Mouse (Mus musculus) CH12.LX (cell line): ENCODE measurements around the gene Trabd2b. TPM values are rescaled to one million over a fixed set of nuclear protein-coding genes. Genes with fewer than 3 reads are reported as not detected.

ENCODE experiments used
- DNase-seq: peaks from one replicate; pipeline ENCODE4 v3.0.0-alpha.2; 2013; ENCODE audit errors: extremely low read depth
- H3K27ac ChIP-seq: 2 replicates; pipeline ENCODE4 v1.5.1; 2012; ENCODE audit warnings: low read depth, mild to moderate bottlenecking, control low read depth, moderate library complexity; ENCODE audit not compliant: insufficient read depth
- H3K27me3 ChIP-seq: replicated peaks from 2 replicates; pipeline ENCODE3; 2012; ENCODE audit warnings: inconsistent platforms
- H3K36me3 ChIP-seq, 2 experiments: replicated peaks in 1 of 2; 2 replicates each; pipeline versions ENCODE3 to v1.6.1; 2012; ENCODE audit warnings: inconsistent platforms in 1 of 2, low read length in 1 of 2, mild to moderate bottlenecking in 1 of 2, mixed read lengths in 1 of 2, moderate library complexity in 1 of 2; ENCODE audit not compliant: control insufficient read depth in 1 of 2, insufficient read depth in 1 of 2
- H3K4me1 ChIP-seq, 2 experiments: 2 replicates each; pipeline ENCODE4 v1.6.1; 2012; ENCODE audit warnings: inconsistent platforms in 1 of 2, moderate library complexity in 1 of 2; ENCODE audit not compliant: insufficient read depth in 2 of 2, control insufficient read depth in 1 of 2
- H3K4me2 ChIP-seq: 2 replicates; pipeline ENCODE4 v1.6.1; 2012; ENCODE audit warnings: low read depth, mild to moderate bottlenecking, control low read depth; ENCODE audit not compliant: poor library complexity, insufficient read depth, severe bottlenecking
- H3K4me3 ChIP-seq, 3 experiments: fragments of 150-350 bp in 1 of 3; sonication (generic) in 1 of 3; replicated peaks in 1 of 3; 2 replicates each; pipeline versions ENCODE3 to v1.5.1; 2011 to 2012; ENCODE audit warnings: low read depth in 2 of 3, low read length in 2 of 3, mild to moderate bottlenecking in 2 of 3, moderate library complexity in 2 of 3, control low read depth in 1 of 3, improper control_type of control experiment in 1 of 3, inconsistent platforms in 1 of 3, mixed read lengths in 1 of 3; ENCODE audit not compliant: poor library complexity in 1 of 3
- H3K79me2 ChIP-seq: replicated peaks from 2 replicates; pipeline ENCODE4 v1.6.1; 2012; ENCODE audit warnings: mild to moderate bottlenecking, moderate library complexity; ENCODE audit not compliant: control insufficient read depth, poor library complexity, insufficient read depth, severe bottlenecking; ENCODE audit errors: extremely low read depth
- H3K9ac ChIP-seq: 2 replicates; pipeline ENCODE4 v1.6.1; 2012; ENCODE audit warnings: low read depth, mild to moderate bottlenecking, control low read depth, moderate library complexity; ENCODE audit not compliant: insufficient read depth
- H3K9me3 ChIP-seq: replicated peaks from 2 replicates; pipeline ENCODE3; 2012; ENCODE audit warnings: low read length, inconsistent platforms, mixed read lengths
- BHLHE40 ChIP-seq: IDR thresholded peaks from 2 replicates; pipeline ENCODE4 v1.6.1; 2011; ENCODE audit warnings: mild to moderate bottlenecking, low read depth, low read length, improper control_type of control experiment
- CHD1 ChIP-seq: IDR thresholded peaks from 2 replicates; pipeline ENCODE4 v1.6.1; 2012; ENCODE audit warnings: low read depth, low read length, improper control_type of control experiment, inconsistent platforms
- CHD2 ChIP-seq: IDR thresholded peaks from 2 replicates; pipeline ENCODE4 v1.6.1; 2011; ENCODE audit warnings: low read length, improper control_type of control experiment
- CTCF ChIP-seq, 2 experiments: IDR thresholded peaks in 1 of 2; conservative IDR thresholded peaks in 1 of 2; 2 replicates each; pipeline ENCODE4 v1.5.1; 2011 to 2012; ENCODE audit warnings: low read depth in 2 of 2, low read length in 2 of 2, improper control_type of control experiment in 1 of 2, inconsistent platforms in 1 of 2, mild to moderate bottlenecking in 1 of 2, moderate library complexity in 1 of 2
- E2F4 ChIP-seq: IDR thresholded peaks from 2 replicates; pipeline ENCODE4 v1.6.1; 2011; ENCODE audit warnings: low read depth, low read length, improper control_type of control experiment; ENCODE audit not compliant: insufficient replicate concordance
- GABPA ChIP-seq: IDR thresholded peaks from 2 replicates; pipeline ENCODE4 v1.6.1; 2012; ENCODE audit warnings: low read depth, low read length, improper control_type of control experiment, inconsistent platforms; ENCODE audit not compliant: insufficient replicate concordance
- MAX ChIP-seq: IDR thresholded peaks from 2 replicates; pipeline ENCODE4 v1.6.1; 2011; ENCODE audit warnings: low read length, improper control_type of control experiment
- NRF1 ChIP-seq: IDR thresholded peaks from 2 replicates; pipeline ENCODE4 v1.6.1; 2014; ENCODE audit warnings: low read depth, mild to moderate bottlenecking, inconsistent platforms, low read length, improper control_type of control experiment, moderate library complexity
- PAX5 ChIP-seq: IDR thresholded peaks from 2 replicates; pipeline ENCODE4 v1.6.1; 2012; ENCODE audit warnings: low read length, inconsistent platforms, mixed read lengths
- POLR2A ChIP-seq: IDR thresholded peaks from 2 replicates; pipeline ENCODE4 v1.6.1; 2011; ENCODE audit warnings: low read depth, mild to moderate bottlenecking, improper control_type of control experiment, low read length
- POLR2AphosphoS2 ChIP-seq: IDR thresholded peaks from 2 replicates; pipeline ENCODE4 v1.6.1; 2011; ENCODE audit warnings: low read depth, low read length, improper control_type of control experiment
- RAD21 ChIP-seq: IDR thresholded peaks from 2 replicates; pipeline ENCODE4 v1.6.1; 2011; ENCODE audit warnings: low read depth, mild to moderate bottlenecking, low read length, improper control_type of control experiment, moderate library complexity
- SIN3A ChIP-seq: IDR thresholded peaks from 2 replicates; pipeline ENCODE4 v1.6.1; 2012; ENCODE audit warnings: low read length, improper control_type of control experiment, inconsistent platforms
- TBP ChIP-seq: conservative IDR thresholded peaks from 2 replicates; pipeline ENCODE4 v1.6.1; 2011; ENCODE audit warnings: low read depth, low read length, improper control_type of control experiment
- UBTF ChIP-seq: IDR thresholded peaks from 2 replicates; pipeline ENCODE4 v1.6.1; 2012; ENCODE audit warnings: low read depth, mild to moderate bottlenecking, inconsistent platforms, low read length, improper control_type of control experiment, moderate library complexity
- ZC3H11A ChIP-seq: IDR thresholded peaks from 2 replicates; pipeline ENCODE4 v1.6.1; 2012; ENCODE audit warnings: low read depth, mild to moderate bottlenecking, inconsistent platforms, low read length, improper control_type of control experiment
- ZKSCAN1 ChIP-seq: IDR thresholded peaks from 2 replicates; pipeline ENCODE4 v1.6.1; 2012; ENCODE audit warnings: low read depth, inconsistent platforms, low read length, improper control_type of control experiment, borderline replicate concordance
- ZMIZ1 ChIP-seq: IDR thresholded peaks from 2 replicates; pipeline ENCODE4 v1.6.1; 2012; ENCODE audit warnings: low read depth, mild to moderate bottlenecking, inconsistent platforms, low read length, improper control_type of control experiment
- dilution Hi-C: fragments of 300-500 bp; cut with MboI; formaldehyde crosslinking; loops from 2 replicates; pipeline ENCODE4 v1.14.3; 2020; ENCODE audit warnings: low sequenced_read_pairs; ENCODE audit not compliant: extremely low pct_unique_long_range_greater_than_20kb, extremely low pct_ligation_motif_present
- in situ Hi-C: fragments of 300-500 bp; cut with MboI; formaldehyde crosslinking; loops from 3 replicates; pipeline ENCODE4 v1.14.3; 2019; ENCODE audit warnings: low sequenced_read_pairs, low pct_ligation_motif_present, low pct_unique_long_range_greater_than_20kb, mixed read lengths
- polyA plus RNA-seq: library from polyadenylated mRNA; unstranded; fragments of >175 nt; gene quantifications from 2 replicates; pipeline ENCODE4 v1.2.1, GENCODE M21; 2012; ENCODE audit warnings: low read depth; ENCODE audit not compliant: insufficient read length
- total RNA-seq, 2 experiments: library from RNA; depleted of rRNA; stranded (reverse); fragments of 300-350 nt in 1 of 2; fragments of >200 nt in 1 of 2; gene quantifications; 2 replicates each; pipeline ENCODE4 v1.2.3; 2012 to 2014

Gene Trabd2b
- total and polyA plus RNA-seq, 3 experiments = not detected

DNA sequence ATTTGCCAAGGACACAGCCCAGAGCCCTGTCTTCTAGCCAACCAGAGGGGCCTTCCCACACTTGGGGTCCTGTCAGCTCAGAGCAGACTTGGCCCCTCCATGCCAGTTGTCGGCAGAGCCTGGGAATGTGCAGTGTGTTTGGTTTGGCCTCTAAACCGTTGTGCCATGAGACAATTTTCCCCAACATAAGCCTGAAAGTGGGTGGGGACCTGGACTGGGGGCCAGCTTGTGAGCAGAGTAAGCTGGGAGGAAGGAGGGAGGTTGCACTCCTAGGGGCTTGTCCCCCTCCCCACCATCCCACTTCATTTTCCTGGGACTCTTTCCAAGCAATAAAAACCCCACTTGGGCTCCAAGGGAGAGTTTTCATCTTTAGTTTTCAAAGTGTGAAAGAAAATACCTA, 201.3 kb downstream of the Trabd2b start:
- Histone ChIP-seq H3K9ac (no peak overlapping the region), H3K36me3 (no peaks in the 10 kb centered on the region), H3K4me1 (no peaks in the 10 kb centered on the region), H3K27ac (no peak overlapping the region), H3K4me3 (no peak overlapping the region), H3K4me2 (no peak overlapping the region), H3K9me3 (no peaks in the 10 kb centered on the region), H3K27me3 (peaks cover 69% of the 10 kb centered on the region), H3K79me2 (no peaks in the 10 kb centered on the region)
- in situ Hi-C loops = no loop called here
- TF ChIP-seq E2F4 (no peak), POLR2AphosphoS2 (no peak), ZC3H11A (no peak), CHD2 (no peak), POLR2A (no peak), NRF1 (no peak), CTCF (conservative IDR thresholded peaks at IDR 0.05 in 1 of 2, IDR thresholded peaks at IDR 0.05 in 1 of 2; ENCODE audit: low read depth in 2 of 2, low read length in 2 of 2) (no peak), CHD1 (no peak), UBTF (no peak), ZMIZ1 (no peak), RAD21 (no peak), GABPA (no peak), PAX5 (no peak), MAX (no peak), ZKSCAN1 (no peak), SIN3A (no peak), TBP (no peak), BHLHE40 (no peak)
- DNase-seq = no peak
- dilution Hi-C loops = no loop called here

DNA sequence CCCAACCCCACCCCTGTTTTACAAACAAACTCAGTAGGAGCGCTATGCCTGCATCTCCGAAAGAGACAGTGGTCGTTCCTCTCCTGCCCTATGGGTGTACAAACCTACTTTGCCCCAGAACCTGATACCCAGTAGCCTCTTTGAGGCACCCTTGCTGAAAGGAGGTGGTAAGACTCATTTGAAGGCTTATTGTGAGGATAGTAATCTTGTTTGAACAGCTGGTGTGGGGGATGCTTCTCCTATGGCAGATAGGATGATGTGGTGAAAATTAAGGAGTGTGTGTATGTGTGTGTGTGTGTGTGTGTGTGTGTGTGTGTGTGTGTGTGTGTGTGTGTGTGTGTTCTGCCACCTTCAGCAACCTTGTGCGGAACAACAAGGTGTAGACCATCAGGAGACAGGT, 202.8 kb downstream of the Trabd2b start:
- H3K9ac ChIP-seq = no peak overlapping the region
- H3K4me2 ChIP-seq = no peak overlapping the region
- no peak for DNase-seq
- no peaks in the 10 kb centered on the region for H3K9me3 ChIP-seq
- no peak overlapping the region for H3K27ac ChIP-seq
- in situ Hi-C loops (no loop called here), dilution Hi-C loops (no loop called here)
- no peak overlapping the region for H3K4me3 ChIP-seq
- no peaks in the 10 kb centered on the region for H3K79me2 ChIP-seq
- H3K36me3 ChIP-seq = no peaks in the 10 kb centered on the region
- TF ChIP-seq E2F4 = no peak
- H3K4me1 ChIP-seq = no peaks in the 10 kb centered on the region
- H3K27me3 ChIP-seq = peaks cover 66% of the 10 kb centered on the region
